Mouse (Mus musculus): ENCODE measurements at regions not wholly inside any gene's neighbourhood (a gene's known extent, or its start where the extent isn't known, plus 50 kb on each side); places are given as distances from the start of the nearest gene placed in this dataset.

GRCm38 (mm10) chr12:58856498-58856897 lies 155.3 kb downstream of the Sec23a start:
- TF ChIP-seq CTCF (IDR thresholded peaks at IDR 0.05; ENCODE audit: extremely low read depth, insufficient read depth, insufficient read length, insufficient replicate concordance) (no peak), POLR2A (IDR thresholded peaks at IDR 0.05; ENCODE audit: low read depth, low read length) (no peak)
